Mouse (Mus musculus) gastrocnemius, postnatal 10 days (tissue): ENCODE results near the gene Orm1. TPM values are rescaled to one million over a fixed set of nuclear protein-coding genes. Genes with fewer than 3 reads are reported as not detected.

ENCODE experiments used
- DNase-seq: peaks from one replicate; pipeline ENCODE4 v3.0.0; 2021; ENCODE audit warnings: mixed read lengths
- long read RNA-seq, 2 experiments: library from polyadenylated mRNA; stranded (forward); transcript quantifications; one replicate each; pipeline ENCODE4 v2.0.0; 2021
- total RNA-seq, 2 experiments: library from RNA; stranded (reverse); gene quantifications; 2 replicates each; pipeline ENCODE4 v1.2.3; 2021

Orm1 gene
- total RNA-seq, result 1 to 10 TPM in 1 of 2 experiments, not detected in 1; 1.8 TPM
- long read RNA-seq, experiment 1, result 0 reads
- long read RNA-seq, experiment 2, partial matches to known transcripts, result 1 of 1 reads
- long read RNA-seq, experiment 2, other reads (novel, unspliced or antisense), result 0 of 1 reads

- no peak for DNase-seq
Observed at GRCm38 (mm10) chr4:63344295-63344694, at the start of gene Orm1. Gene Orm1, plus strand, starts transcription at chr4:63344560.

GRCm38 (mm10) chr4:63295641-63296040 is 48.7 kb upstream of the Orm1 start:
- DNase-seq, result no peak

GRCm38 (mm10) chr4:63296263-63296662 is 48.1 kb upstream of the Orm1 start:
- no peak for DNase-seq

- no peak for DNase-seq
Observed at GRCm38 (mm10) chr4:63296876-63297275, 47.5 kb upstream of the Orm1 start.

GRCm38 (mm10) chr4:63298191-63298590 is 46.2 kb upstream of the Orm1 start:
- no peak for DNase-seq

GRCm38 (mm10) chr4:63302641-63303040 is 41.7 kb upstream of the Orm1 start:
- no peak for DNase-seq

GRCm38 (mm10) chr4:63307175-63308062 is 36.9 kb upstream of the Orm1 start:
- peak; percentile 96 for DNase-seq

- peak; percentile 67 for DNase-seq
Observed at GRCm38 (mm10) chr4:63308316-63308715, 36.0 kb upstream of the Orm1 start.

- DNase-seq, result no peak
Observed at GRCm38 (mm10) chr4:63310247-63310855, 34.0 kb upstream of the Orm1 start.

GRCm38 (mm10) chr4:63311426-63311825 is 32.9 kb upstream of the Orm1 start:
- DNase-seq, result no peak

- DNase-seq, result no peak
Observed at GRCm38 (mm10) chr4:63314063-63314462, 30.3 kb upstream of the Orm1 start.

- peak; percentile 54 for DNase-seq
Observed at GRCm38 (mm10) chr4:63316076-63316746, 28.1 kb upstream of the Orm1 start.

GRCm38 (mm10) chr4:63319566-63319965 is 24.8 kb upstream of the Orm1 start:
- peak; percentile 82 for DNase-seq

- no peak for DNase-seq
Observed at GRCm38 (mm10) chr4:63323275-63323815, 21.0 kb upstream of the Orm1 start.

- no peak for DNase-seq
Observed at GRCm38 (mm10) chr4:63333403-63333802, 11.0 kb upstream of the Orm1 start.

GRCm38 (mm10) chr4:63338414-63339076 is 5.8 kb upstream of the Orm1 start:
- no peak for DNase-seq

- DNase-seq, result no peak
Observed at GRCm38 (mm10) chr4:63342491-63342890, 1.9 kb upstream of the Orm1 start.

- no peak for DNase-seq
Observed at GRCm38 (mm10) chr4:63343608-63344007, 752 bp upstream of the Orm1 start.

- no peak for DNase-seq
Observed at GRCm38 (mm10) chr4:63345261-63345660, 901 bp downstream of the Orm1 start.

- no peak for DNase-seq
Observed at GRCm38 (mm10) chr4:63346659-63347058, 2.3 kb downstream of the Orm1 start.

GRCm38 (mm10) chr4:63348524-63348923 is 4.2 kb downstream of the Orm1 start:
- DNase-seq, result no peak
